Mouse (Mus musculus): ENCODE measurements around the gene Acer3. TPM values are rescaled to one million over a fixed set of nuclear protein-coding genes. Genes with fewer than 3 reads are reported as not detected.

Acer3 gene
- polyA plus RNA-seq, 1 experiment from 2014 or later = 10.8 TPM

GRCm38 (mm10) chr7:98174883-98175755 lies 145.9 kb downstream of the Acer3 start:
- Histone ChIP-seq H3K9ac (replicated peaks) (no peak overlapping the region), H3K4me1 (peaks cover 23% of the 10 kb centered on the region), H3K4me2 (replicated peaks) (no peak overlapping the region), H3K36me3 (no peaks in the 10 kb centered on the region), H3K9me3 (no peaks in the 10 kb centered on the region), H3K4me3 (no peak overlapping the region), H3K27ac (replicated peaks) (no peak overlapping the region), H3K27me3 (peaks cover 7% of the 10 kb centered on the region; the same call in 1 of the 2 replicates)
- 75% methylated on average over 4 of the region's 4 CpGs for whole genome bisulfite sequencing
- ATAC-seq (replicated peaks) = no peak

DNA sequence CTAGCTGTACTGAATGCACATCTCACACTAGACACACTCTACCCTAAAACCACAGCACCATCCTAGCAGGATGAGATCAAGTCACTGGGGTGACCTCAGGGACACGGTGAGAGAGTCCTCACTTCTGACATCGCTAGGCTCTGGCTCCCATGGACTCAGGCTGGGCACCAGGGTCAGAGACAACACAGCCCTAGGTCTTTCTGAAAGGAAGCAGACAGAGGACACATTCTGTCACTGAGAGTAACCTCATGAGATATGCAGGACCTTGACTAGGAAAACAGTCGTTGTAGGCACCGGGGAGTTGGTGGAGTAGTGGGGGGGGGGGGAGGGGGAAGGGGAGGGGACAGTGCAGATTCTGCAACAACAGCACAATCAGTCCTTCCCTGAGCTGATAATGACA lies 147.6 kb downstream of the Acer3 start:
- WGBS = 72% methylated on average over 4 of the region's 4 CpGs
- H3K9me3 ChIP-seq = no peaks in the 10 kb centered on the region
- no peaks in the 10 kb centered on the region for H3K36me3 ChIP-seq
- no peak overlapping the region for H3K9ac ChIP-seq (replicated peaks)
- no peaks in the 10 kb centered on the region for H3K27me3 ChIP-seq
- H3K4me1 ChIP-seq = peaks cover 21% of the 10 kb centered on the region
- H3K4me3 ChIP-seq = no peak overlapping the region
- no peak overlapping the region for H3K4me2 ChIP-seq (replicated peaks)
- H3K27ac ChIP-seq (replicated peaks) = no peak overlapping the region
- ATAC-seq (replicated peaks) = no peak

DNA sequence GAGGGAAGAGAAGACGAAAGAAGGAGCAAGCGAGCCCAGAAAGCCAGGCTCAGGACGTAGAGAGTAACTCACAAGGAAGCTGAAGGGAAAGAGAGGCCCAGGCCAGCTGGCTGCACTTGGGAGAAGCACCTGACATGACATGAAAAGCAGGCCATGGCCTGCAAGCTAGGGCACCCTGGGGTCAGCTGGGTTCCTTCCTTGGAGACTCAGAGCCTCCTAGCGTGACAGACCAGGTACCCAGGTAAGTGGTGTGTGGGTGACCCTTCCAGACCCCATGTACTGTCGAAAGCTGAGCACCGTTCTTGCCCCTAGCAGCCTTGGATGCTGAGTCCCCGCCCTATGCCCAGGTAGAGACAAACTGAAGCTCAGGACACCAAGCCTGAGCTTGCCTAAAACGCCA lies 148.3 kb downstream of the Acer3 start:
- peaks cover 14% of the 10 kb centered on the region for H3K4me1 ChIP-seq
- no peak overlapping the region for H3K4me3 ChIP-seq
- H3K9me3 ChIP-seq = no peaks in the 10 kb centered on the region
- H3K36me3 ChIP-seq = no peaks in the 10 kb centered on the region
- H3K27me3 ChIP-seq = no peaks in the 10 kb centered on the region
- no peak for ATAC-seq (replicated peaks)
- no peak overlapping the region for H3K27ac ChIP-seq (replicated peaks)
- WGBS = 79% methylated on average over 8 of the region's 8 CpGs
- no peak overlapping the region for H3K9ac ChIP-seq (replicated peaks)
- H3K4me2 ChIP-seq (replicated peaks) = no peak overlapping the region

- H3K9me3 ChIP-seq = no peaks in the 10 kb centered on the region
- H3K36me3 ChIP-seq = no peaks in the 10 kb centered on the region
- H3K4me3 ChIP-seq = no peak overlapping the region
- no peak overlapping the region for H3K9ac ChIP-seq (replicated peaks)
- no peak overlapping the region for H3K27ac ChIP-seq (replicated peaks)
- H3K4me2 ChIP-seq (replicated peaks) = no peak overlapping the region
- WGBS = 71% methylated on average over 6 of the region's 6 CpGs
- 0 out of 2 replicates have a peak, but pooled peaks have one; percentile 41 for ATAC-seq (replicated peaks)
- peaks cover 4% of the 10 kb centered on the region; the same call in 1 of the 2 replicates for H3K4me1 ChIP-seq
- no peaks in the 10 kb centered on the region for H3K27me3 ChIP-seq
Observed at GRCm38 (mm10) chr7:98171141-98172073, 149.6 kb downstream of the Acer3 start.

DNA sequence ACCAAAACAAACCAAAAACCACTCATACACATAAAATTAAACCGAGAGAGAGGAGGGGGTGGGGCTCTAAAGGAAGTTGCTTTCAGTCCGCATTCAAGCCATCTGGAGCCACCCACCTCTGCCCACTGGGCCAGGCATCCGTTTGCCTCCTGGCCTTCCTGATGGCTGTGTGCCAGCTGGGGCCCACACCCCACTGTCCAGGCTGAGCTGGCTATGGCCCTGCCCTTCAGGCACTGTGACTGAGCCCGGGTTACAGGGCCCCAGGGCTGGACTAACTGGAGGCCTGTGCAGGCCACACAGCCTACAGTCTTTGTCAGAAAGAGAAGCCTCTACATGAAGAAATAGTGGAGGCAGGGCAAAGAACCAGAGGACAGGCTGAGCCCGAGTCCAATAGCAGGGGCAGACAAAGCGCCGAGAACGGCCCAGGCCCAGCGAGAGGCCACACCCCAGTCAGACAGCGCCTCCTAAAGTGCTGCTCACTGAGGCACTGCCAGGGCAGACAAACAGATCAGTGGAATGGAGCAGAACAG lies 155.9 kb downstream of the Acer3 start:
- no peak overlapping the region for H3K4me2 ChIP-seq (replicated peaks)
- WGBS = 53% methylated on average over 10 of the region's 10 CpGs
- no peaks in the 10 kb centered on the region for H3K36me3 ChIP-seq
- no peaks in the 10 kb centered on the region for H3K9me3 ChIP-seq
- no peak overlapping the region for H3K9ac ChIP-seq (replicated peaks)
- H3K4me3 ChIP-seq = no peak overlapping the region
- ATAC-seq (replicated peaks) = 0 out of 2 replicates have a peak, but pooled peaks have one; percentile 27
- no peaks in the 10 kb centered on the region for H3K27me3 ChIP-seq
- no peak overlapping the region for H3K27ac ChIP-seq (replicated peaks)
- H3K4me1 ChIP-seq = peaks cover 5% of the 10 kb centered on the region

DNA sequence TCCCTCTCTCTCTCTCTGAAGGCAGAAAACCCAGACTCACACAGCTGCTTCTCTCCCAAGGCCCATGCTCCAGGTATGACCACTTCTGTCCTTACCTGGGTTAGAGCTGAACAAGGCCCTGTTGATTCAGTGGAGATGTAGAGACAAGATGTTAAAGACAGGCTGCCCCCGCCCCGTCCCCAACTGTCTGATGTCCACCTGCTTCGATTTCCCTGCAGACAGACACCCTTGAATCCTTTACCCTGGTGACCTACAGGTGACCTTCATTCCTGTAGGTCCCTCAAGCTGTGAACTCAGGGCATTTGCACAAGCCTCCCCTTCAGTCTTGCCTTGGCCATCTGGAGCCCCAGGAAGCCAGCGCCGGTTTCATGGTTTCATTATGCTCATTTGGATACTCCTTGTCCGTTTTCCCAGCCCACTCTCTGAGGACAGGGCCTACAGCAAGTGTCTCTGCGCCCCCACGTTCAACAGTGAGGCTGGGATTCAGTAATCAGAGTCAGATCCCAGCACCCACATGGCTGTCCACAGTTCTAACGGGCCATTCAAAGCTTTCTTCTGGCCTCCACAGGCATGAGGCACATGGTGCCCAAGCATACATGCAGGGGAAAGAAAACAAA lies 156.5 kb downstream of the Acer3 start:
- Histone ChIP-seq H3K27me3 (no peaks in the 10 kb centered on the region), H3K9me3 (no peaks in the 10 kb centered on the region), H3K4me2 (replicated peaks) (no peak overlapping the region), H3K4me3 (no peak overlapping the region), H3K27ac (replicated peaks) (no peak overlapping the region), H3K9ac (replicated peaks) (no peak overlapping the region), H3K4me1 (peaks cover 7% of the 10 kb centered on the region), H3K36me3 (no peaks in the 10 kb centered on the region)
- 72% methylated on average over 9 of the region's 9 CpGs for WGBS
- ATAC-seq (replicated peaks) = no peak

DNA sequence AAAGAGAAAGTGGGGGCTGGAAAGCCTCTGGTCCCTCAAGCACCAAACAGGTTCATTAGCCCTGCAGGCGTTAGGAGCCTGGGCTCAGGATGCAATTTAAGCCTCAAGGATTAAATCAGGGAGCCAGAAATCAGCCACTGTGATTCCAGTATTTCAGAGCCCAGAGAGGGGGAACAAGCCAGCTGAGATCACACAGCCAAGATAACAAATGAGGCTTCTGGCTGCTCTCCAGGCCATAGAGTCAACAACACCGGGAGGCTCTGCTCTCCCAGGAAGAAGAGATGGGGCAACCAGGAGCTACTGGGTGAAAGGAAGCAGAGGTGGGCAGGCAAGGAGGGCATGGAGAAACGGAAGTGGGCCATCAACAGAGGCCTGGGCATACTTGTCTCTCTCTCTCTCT lies 157.3 kb downstream of the Acer3 start:
- peaks cover 7% of the 10 kb centered on the region for H3K4me1 ChIP-seq
- H3K9me3 ChIP-seq = no peaks in the 10 kb centered on the region
- no peak overlapping the region for H3K9ac ChIP-seq (replicated peaks)
- 41% methylated on average over 3 of the region's 3 CpGs for WGBS
- H3K36me3 ChIP-seq = no peaks in the 10 kb centered on the region
- H3K27ac ChIP-seq (replicated peaks) = no peak overlapping the region
- H3K4me3 ChIP-seq = no peak overlapping the region
- no peaks in the 10 kb centered on the region for H3K27me3 ChIP-seq
- no peak overlapping the region for H3K4me2 ChIP-seq (replicated peaks)
- ATAC-seq (replicated peaks) = no peak

DNA sequence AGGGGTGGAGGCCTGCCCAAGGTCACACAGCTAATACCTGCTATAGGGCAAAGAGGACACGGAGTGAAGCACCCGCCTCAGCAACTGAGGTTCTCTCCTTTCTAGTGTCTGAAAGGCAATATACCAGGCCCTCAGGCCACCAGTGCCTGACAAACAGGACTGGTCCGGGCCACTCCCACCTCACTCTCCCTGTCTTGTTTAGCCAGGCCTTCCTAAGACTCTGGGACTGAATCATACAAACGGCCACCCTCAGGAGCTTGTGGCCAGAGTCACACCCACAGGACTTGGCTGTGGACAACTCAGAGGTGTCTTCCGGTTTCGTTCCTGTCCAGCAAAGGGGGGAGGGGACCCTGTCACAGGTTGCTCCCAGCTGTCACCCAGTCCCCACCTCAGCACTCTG lies 158.8 kb downstream of the Acer3 start:
- H3K4me3 ChIP-seq = no peak overlapping the region
- no peak overlapping the region for H3K9ac ChIP-seq (replicated peaks)
- peaks cover 13% of the 10 kb centered on the region for H3K4me1 ChIP-seq
- no peak overlapping the region for H3K4me2 ChIP-seq (replicated peaks)
- 80% methylated on average over 6 of the region's 6 CpGs for WGBS
- no peaks in the 10 kb centered on the region for H3K9me3 ChIP-seq
- no peak overlapping the region for H3K27ac ChIP-seq (replicated peaks)
- no peak for ATAC-seq (replicated peaks)
- H3K36me3 ChIP-seq = no peaks in the 10 kb centered on the region
- no peaks in the 10 kb centered on the region for H3K27me3 ChIP-seq

- no peak for ATAC-seq (replicated peaks)
- no peak overlapping the region for H3K4me2 ChIP-seq (replicated peaks)
- H3K27ac ChIP-seq (replicated peaks) = no peak overlapping the region
- peaks cover 20% of the 10 kb centered on the region for H3K4me1 ChIP-seq
- no peaks in the 10 kb centered on the region for H3K27me3 ChIP-seq
- no peaks in the 10 kb centered on the region for H3K9me3 ChIP-seq
- H3K4me3 ChIP-seq = no peak overlapping the region
- WGBS = 51% methylated on average over 8 of the region's 8 CpGs
- no peaks in the 10 kb centered on the region for H3K36me3 ChIP-seq
- no peak overlapping the region for H3K9ac ChIP-seq (replicated peaks)
Observed at GRCm38 (mm10) chr7:98160041-98160740, 160.8 kb downstream of the Acer3 start.

- ATAC-seq (replicated peaks) = no peak
- no peak overlapping the region for H3K4me3 ChIP-seq
- no peak overlapping the region for H3K27ac ChIP-seq (replicated peaks)
- H3K27me3 ChIP-seq = no peaks in the 10 kb centered on the region
- H3K9ac ChIP-seq (replicated peaks) = no peak overlapping the region
- 73% methylated on average over 8 of the region's 8 CpGs for WGBS
- H3K36me3 ChIP-seq = no peaks in the 10 kb centered on the region
- H3K9me3 ChIP-seq = no peaks in the 10 kb centered on the region
- no peak overlapping the region for H3K4me2 ChIP-seq (replicated peaks)
- peaks cover 17% of the 10 kb centered on the region for H3K4me1 ChIP-seq
Observed at GRCm38 (mm10) chr7:98158481-98158880, 162.5 kb downstream of the Acer3 start.

GRCm38 (mm10) chr7:98157636-98158332 lies 163.2 kb downstream of the Acer3 start:
- H3K27ac ChIP-seq (replicated peaks) = no peak overlapping the region

More at GRCm38 (mm10) chr7:98157636-98158332, 163.2 kb downstream of the Acer3 start:
- Histone ChIP-seq H3K27me3 (no peaks in the 10 kb centered on the region), H3K36me3 (no peaks in the 10 kb centered on the region), H3K4me1 (peaks cover 17% of the 10 kb centered on the region), H3K4me2 (replicated peaks) (no peak overlapping the region), H3K9ac (replicated peaks) (no peak overlapping the region), H3K9me3 (no peaks in the 10 kb centered on the region), H3K4me3 (no peak overlapping the region)
- WGBS = 57% methylated on average over 5 of the region's 5 CpGs
- ATAC-seq (replicated peaks) = no peak

Measured in forebrain, embryonic 15.5 days (tissue).